Mouse (Mus musculus) adrenal gland, postnatal 14 days (tissue): ENCODE results near the gene Tm9sf2. TPM values are rescaled to one million over a fixed set of nuclear protein-coding genes. Genes with fewer than 3 reads are reported as not detected.
"Not testable (repeated sequence)": the region's sequence is repeated elsewhere in the genome, so short reads cannot be mapped to it uniquely, and the experiment has no call there.

ENCODE experiments used
- DNase-seq: peaks from one replicate; pipeline ENCODE4 v3.0.0; 2021; ENCODE audit warnings: mixed read lengths
- long read RNA-seq, 2 experiments: library from polyadenylated mRNA; stranded (forward); transcript quantifications; one replicate each; pipeline ENCODE4 v2.0.0; 2021
- total RNA-seq: library from RNA; stranded (reverse); gene quantifications from 2 replicates; pipeline ENCODE4 v1.2.3, GENCODE M21; 2021

Tm9sf2 gene
- 121 and 125 TPM in 2 replicates for total RNA-seq
- long read RNA-seq, experiment 1, transcript Tm9sf2-201 (17 exons, 3,107 nt) = major isoform, 212 of 236 reads
- long read RNA-seq, experiment 1, partial matches to known transcripts = 15 of 236 reads
- long read RNA-seq, experiment 1, other reads (novel, unspliced or antisense) = 9 of 236 reads
- long read RNA-seq, experiment 2, transcript Tm9sf2-201 (17 exons, 3,107 nt) = major isoform, 121 of 137 reads
- long read RNA-seq, experiment 2, partial matches to known transcripts = 8 of 137 reads
- long read RNA-seq, experiment 2, other reads (novel, unspliced or antisense) = 8 of 137 reads

- peak; percentile 97 for DNase-seq
Measured at GRCm38 (mm10) chr14:122106822-122107468, at the start of gene Tm9sf2. Gene Tm9sf2, plus strand, starts transcription at chr14:122107038.

GRCm38 (mm10) chr14:122057941-122058346 is 48.9 kb upstream of the Tm9sf2 start:
- DNase-seq = no peak

DNA sequence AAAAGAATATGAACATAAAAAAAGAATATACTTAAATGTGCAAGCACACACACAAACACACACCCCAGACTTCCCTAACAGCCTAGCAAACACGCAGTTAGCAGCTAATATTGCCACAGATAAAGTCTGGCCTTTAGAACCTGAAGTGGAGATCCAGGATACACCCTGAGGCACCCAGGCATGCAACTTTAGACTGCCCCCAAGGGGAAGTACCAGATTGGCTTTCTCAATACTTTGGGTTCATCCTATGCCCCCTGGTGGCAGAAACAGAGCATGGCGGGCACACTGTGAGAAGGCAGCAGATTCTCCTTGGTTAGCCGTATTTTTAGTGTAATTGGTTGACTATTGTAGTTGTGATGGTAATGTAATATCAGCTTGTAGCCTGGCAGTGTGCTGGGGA is 46.2 kb upstream of the Tm9sf2 start:
- peak; percentile 92 for DNase-seq

- DNase-seq = no peak
Measured at GRCm38 (mm10) chr14:122061376-122061775, 45.5 kb upstream of the Tm9sf2 start.

GRCm38 (mm10) chr14:122062411-122063090 is 44.3 kb upstream of the Tm9sf2 start:
- no peak for DNase-seq

- DNase-seq = no peak
Measured at GRCm38 (mm10) chr14:122063599-122063998, 43.2 kb upstream of the Tm9sf2 start.

DNA sequence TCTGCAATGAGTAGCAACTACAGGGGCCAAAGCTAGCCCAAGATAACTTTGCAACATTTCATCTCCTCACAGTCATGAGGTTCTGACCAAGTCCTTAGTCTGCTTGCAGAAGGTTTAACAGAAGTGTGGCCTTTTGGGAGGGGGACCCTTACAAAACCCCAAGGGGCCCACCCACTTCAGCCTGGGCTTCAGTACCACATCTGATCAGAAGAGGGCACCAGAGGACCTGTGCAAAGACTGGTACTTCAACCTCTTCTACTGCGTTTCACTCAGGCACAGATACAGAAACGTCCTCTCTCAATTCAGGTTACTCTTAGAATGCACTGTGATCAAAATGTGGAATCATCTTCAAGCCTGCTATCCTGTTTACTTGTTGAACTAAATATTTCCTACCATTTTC is 42.3 kb upstream of the Tm9sf2 start:
- DNase-seq = peak; percentile 77

GRCm38 (mm10) chr14:122066243-122066642 is 40.6 kb upstream of the Tm9sf2 start:
- DNase-seq = peak; percentile 22

GRCm38 (mm10) chr14:122068036-122068435 is 38.8 kb upstream of the Tm9sf2 start:
- not testable (repeated sequence) for DNase-seq

GRCm38 (mm10) chr14:122068801-122069695 is 37.8 kb upstream of the Tm9sf2 start:
- no peak for DNase-seq

- DNase-seq = no peak
Measured at GRCm38 (mm10) chr14:122069948-122070347, 36.9 kb upstream of the Tm9sf2 start.

DNA sequence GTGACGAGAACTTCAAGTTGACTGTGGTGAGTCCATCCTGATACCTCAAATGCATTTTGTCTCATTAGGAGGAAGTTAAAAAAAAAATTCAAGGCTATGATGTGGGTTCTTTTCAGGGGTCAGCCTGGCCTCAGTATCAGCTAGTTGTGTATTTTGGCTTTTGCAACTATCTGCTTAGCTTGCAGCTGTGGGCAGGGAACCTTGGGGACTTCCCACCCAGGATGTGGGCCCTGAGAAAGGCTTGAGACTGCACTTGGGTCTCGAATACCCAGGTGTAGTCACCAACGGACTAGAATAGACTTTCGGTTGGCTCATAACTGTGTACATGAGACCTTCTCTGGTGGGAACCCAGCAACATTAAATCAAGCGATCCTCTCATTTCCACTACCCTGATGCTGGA is 33.4 kb upstream of the Tm9sf2 start:
- no peak for DNase-seq

DNA sequence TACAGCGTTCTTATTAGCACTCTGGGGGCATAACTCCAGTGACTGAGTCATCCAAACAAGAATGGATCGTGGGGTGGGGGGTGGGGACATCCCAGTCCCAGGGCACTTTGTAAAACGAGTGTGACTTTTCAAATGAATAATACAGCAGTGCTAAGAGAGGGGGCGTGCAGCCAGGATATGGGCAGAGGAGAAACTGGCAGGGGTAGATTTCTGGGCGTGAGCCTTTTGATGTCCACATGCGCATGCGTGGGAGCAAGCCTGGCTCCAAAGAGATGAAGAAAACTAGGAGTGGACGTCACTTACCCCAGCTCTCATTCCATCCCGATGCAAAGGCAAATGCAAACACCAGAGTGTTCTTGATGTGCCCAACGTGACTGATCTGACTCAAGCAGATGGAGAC is 32.5 kb upstream of the Tm9sf2 start:
- DNase-seq = no peak

DNA sequence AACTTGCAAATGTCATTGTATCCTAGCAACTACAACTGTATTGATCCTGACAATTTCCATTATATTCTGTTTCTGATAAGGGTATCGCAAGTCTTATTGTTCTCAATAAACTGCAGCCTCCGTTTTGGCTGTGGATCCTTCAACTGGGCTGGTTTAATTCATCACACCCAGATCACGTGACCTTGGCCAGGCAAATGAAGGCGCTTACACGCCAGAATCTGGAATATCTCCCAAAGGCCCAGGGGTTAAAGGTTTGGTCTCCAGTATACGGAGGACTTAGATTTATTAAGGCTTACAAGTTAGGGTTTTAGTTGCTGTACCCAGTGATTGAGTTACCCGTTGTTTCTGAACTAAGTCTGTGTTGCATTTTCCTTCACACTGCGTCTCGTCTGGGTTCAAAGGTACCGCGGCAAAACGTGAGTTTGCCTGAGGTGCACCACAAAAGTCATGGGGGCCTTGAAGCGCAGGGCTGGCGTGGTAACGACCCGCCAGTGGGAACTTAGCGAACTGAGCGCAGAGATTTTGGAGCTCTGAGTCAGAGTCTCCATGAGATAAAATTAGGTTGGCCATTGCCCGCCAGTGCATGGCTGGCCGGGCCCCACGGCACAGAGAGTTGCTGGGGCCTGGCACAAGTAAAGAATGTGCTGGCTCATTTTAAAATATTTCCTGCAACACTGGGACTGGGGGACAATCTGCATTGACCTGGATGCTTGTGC is 31.2 kb upstream of the Tm9sf2 start:
- DNase-seq = no peak

DNA sequence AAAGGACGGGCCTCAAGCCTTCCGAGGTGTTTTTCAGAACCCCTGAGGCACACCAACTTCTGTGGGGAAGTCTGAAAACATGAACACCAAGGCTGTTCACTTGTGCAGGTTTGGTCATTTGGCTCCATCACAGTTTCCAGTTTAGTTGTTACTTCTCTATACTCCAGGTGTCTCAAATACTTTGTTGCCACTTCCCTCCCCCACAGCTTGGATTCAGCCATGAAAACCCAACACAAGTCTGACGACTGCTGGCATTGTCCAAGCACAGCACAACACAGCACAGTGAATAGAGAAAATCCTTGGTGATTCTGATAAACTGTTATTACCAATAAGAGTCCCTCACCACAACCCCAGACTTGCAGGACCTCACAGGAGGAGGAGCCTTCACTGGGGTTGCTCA is 29.8 kb upstream of the Tm9sf2 start:
- no peak for DNase-seq

- peak; percentile 84 for DNase-seq
Measured at GRCm38 (mm10) chr14:122079428-122079827, 27.4 kb upstream of the Tm9sf2 start.

- no peak for DNase-seq
Measured at GRCm38 (mm10) chr14:122079921-122080320, 26.9 kb upstream of the Tm9sf2 start.

- DNase-seq = no peak
Measured at GRCm38 (mm10) chr14:122081308-122081707, 25.5 kb upstream of the Tm9sf2 start.

- no peak for DNase-seq
Measured at GRCm38 (mm10) chr14:122083499-122083898, 23.3 kb upstream of the Tm9sf2 start.

- no peak for DNase-seq
Measured at GRCm38 (mm10) chr14:122087956-122088355, 18.9 kb upstream of the Tm9sf2 start.

GRCm38 (mm10) chr14:122092363-122092762 is 14.5 kb upstream of the Tm9sf2 start:
- DNase-seq = no peak

- DNase-seq = no peak
Measured at GRCm38 (mm10) chr14:122096331-122096730, 10.5 kb upstream of the Tm9sf2 start.
